Mouse (Mus musculus) brain, adult 10 weeks (tissue): ENCODE measurements around the gene Pnpo. TPM values are rescaled to one million over a fixed set of nuclear protein-coding genes. Genes with fewer than 3 reads are reported as not detected.

Experiments
- polyA plus RNA-seq: library from polyadenylated mRNA; stranded (reverse); fragments of 350-450 nt; fragmentation: Illumina TruSeq; extraction: RNeasy Lipid Tissue Mini Kit (QIAGEN cat#74804); gene quantifications from one replicate; pipeline ENCODE4 v1.2.3, GENCODE M21; 2015; ENCODE audit warnings: low read depth, low replicate concordance

Gene Pnpo
- 53.9 TPM for polyA plus RNA-seq

GRCm38 (mm10) chr11:96943746-96944304, at the start of gene Pnpo:
TSS of gene Pnpo (minus strand) at chr11:96943986.

GRCm38 (mm10) chr11:96982859-96983258, 39.1 kb upstream of the Pnpo start, which contains the start of gene Sp2:
TSS of gene Sp2 (minus strand) at chr11:96982959.

GRCm38 (mm10) chr11:96928088-96928487, 15.7 kb downstream of the Pnpo start, which contains the start of gene Prr15l:
TSS of gene Prr15l (plus strand) at chr11:96928104.

GRCm38 (mm10) chr11:96916044-96916884, 27.5 kb downstream of the Pnpo start, which contains the start of gene Cdk5rap3:
TSS of gene Cdk5rap3 (minus strand) at chr11:96916496.

Other genes with a start within 250 kb of the Pnpo start
- gene Snx11, start 166.4 kb downstream of the Pnpo start, polyA plus RNA-seq, result 36.9 TPM
- 43.0 TPM for gene Cbx1, start 154.9 kb downstream of the Pnpo start, polyA plus RNA-seq
- gene Nfe2l1, start 114.0 kb downstream of the Pnpo start, polyA plus RNA-seq, result 222 TPM
- gene Copz2, start 94.1 kb downstream of the Pnpo start, polyA plus RNA-seq, result 11.5 TPM
- gene Cdk5rap3, start 27.5 kb downstream of the Pnpo start, polyA plus RNA-seq, result 29.9 TPM
- gene Prr15l, start 15.9 kb downstream of the Pnpo start, polyA plus RNA-seq, result not detected
- 9.7 TPM for gene Sp2, start 39.0 kb upstream of the Pnpo start, polyA plus RNA-seq
- 0.19 TPM for gene Sp6, start 69.4 kb upstream of the Pnpo start, polyA plus RNA-seq
- 5.4 TPM for gene Scrn2, start 86.0 kb upstream of the Pnpo start, polyA plus RNA-seq
- 1.3 TPM for gene Lrrc46, start 97.4 kb upstream of the Pnpo start, polyA plus RNA-seq
- gene Mrpl10, start 97.6 kb upstream of the Pnpo start, polyA plus RNA-seq, result 78.6 TPM
- 9.9 TPM for gene Osbpl7, start 106.6 kb upstream of the Pnpo start, polyA plus RNA-seq
- gene Tbx21, start 171.3 kb upstream of the Pnpo start, polyA plus RNA-seq, result 0.24 TPM
- 39.0 TPM for gene Tbkbp1, start 207.5 kb upstream of the Pnpo start, polyA plus RNA-seq
- 81.1 TPM for gene Kpnb1, start 243.9 kb upstream of the Pnpo start, polyA plus RNA-seq